Mouse (Mus musculus): ENCODE measurements at regions not wholly inside any gene's neighbourhood (a gene's known extent, or its start where the extent isn't known, plus 50 kb on each side); places are given as distances from the start of the nearest gene placed in this dataset.
A peak's percentile ranks its signal among the peaks of the same experiment; 100 is the strongest.

DNA sequence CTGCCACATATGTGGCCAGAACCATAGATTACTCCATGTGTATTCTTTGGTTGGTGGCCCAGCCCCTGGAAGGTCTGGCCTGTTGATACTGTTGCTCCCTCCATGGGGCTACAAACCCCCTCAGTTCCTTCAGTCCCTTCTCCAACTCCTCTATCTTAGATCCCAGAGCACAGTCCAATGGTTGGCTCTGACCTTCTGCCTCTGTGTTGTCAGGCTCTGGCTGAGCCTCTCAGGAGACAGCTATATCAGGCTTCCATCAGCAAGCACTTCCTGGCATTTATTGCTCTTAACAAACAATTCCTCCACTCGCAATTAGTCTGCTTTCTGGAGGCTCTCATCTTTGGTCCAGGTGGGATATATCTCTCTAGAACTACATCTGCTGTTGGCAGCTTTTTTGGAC is 327.0 kb upstream of the Bche start:
- H3K9ac ChIP-seq, result no peak overlapping the region
- no peak overlapping the region for H3K27ac ChIP-seq
- H3K4me3 ChIP-seq, result no peak overlapping the region
- no peaks in the 10 kb centered on the region for H3K27me3 ChIP-seq (replicated peaks)
- H3K36me3 ChIP-seq (replicated peaks), result no peaks in the 10 kb centered on the region
- no peaks in the 10 kb centered on the region for H3K9me3 ChIP-seq
- 79% methylated on average over 1 of the region's 1 CpGs for WGBS
- no peak for ATAC-seq (replicated peaks)
- no peaks in the 10 kb centered on the region for H3K4me1 ChIP-seq
- H3K4me2 ChIP-seq, result no peak overlapping the region

DNA sequence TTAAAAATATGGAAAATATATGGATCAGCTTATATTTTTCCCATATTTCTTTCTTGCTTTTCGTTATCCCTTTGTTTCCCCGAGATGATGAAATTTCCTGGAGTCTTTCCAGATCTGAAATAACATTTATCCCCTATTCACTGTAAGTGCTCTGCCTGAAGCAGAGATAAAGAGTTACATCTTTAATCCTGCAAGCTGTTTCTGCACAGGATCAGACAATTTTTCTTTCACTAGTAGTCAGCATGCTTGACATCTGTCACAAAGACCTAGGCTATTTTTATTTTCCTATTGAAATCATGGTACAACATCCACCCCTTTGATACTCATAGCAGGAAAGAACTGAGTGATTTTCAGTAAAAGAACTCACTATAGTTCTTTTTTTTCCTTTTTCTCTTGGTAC is 311.3 kb upstream of the Bche start:
- no peaks in the 10 kb centered on the region for H3K27me3 ChIP-seq (replicated peaks)
- H3K36me3 ChIP-seq (replicated peaks), result no peaks in the 10 kb centered on the region
- no peaks in the 10 kb centered on the region for H3K4me1 ChIP-seq
- H3K27ac ChIP-seq, result no peak overlapping the region
- H3K4me2 ChIP-seq, result no peak overlapping the region
- ATAC-seq (replicated peaks), result peak; percentile 39; the same call in 1 of the 2 replicates
- H3K4me3 ChIP-seq, result no peak overlapping the region
- no peaks in the 10 kb centered on the region for H3K9me3 ChIP-seq
- no peak overlapping the region for H3K9ac ChIP-seq
- 59% methylated on average over 2 of the region's 2 CpGs for WGBS

Measured in midbrain, embryonic 15.5 days (tissue).